Mouse (Mus musculus) 3134 (cell line): ENCODE measurements around the gene Rasgrp2.

Experiments
- DNase-seq: peaks from one replicate; pipeline ENCODE4 v3.0.0-alpha.2; 2011; ENCODE audit warnings: low spot score; ENCODE audit not compliant: insufficient read length; ENCODE audit errors: extremely low read depth

The Rasgrp2 gene

DNA sequence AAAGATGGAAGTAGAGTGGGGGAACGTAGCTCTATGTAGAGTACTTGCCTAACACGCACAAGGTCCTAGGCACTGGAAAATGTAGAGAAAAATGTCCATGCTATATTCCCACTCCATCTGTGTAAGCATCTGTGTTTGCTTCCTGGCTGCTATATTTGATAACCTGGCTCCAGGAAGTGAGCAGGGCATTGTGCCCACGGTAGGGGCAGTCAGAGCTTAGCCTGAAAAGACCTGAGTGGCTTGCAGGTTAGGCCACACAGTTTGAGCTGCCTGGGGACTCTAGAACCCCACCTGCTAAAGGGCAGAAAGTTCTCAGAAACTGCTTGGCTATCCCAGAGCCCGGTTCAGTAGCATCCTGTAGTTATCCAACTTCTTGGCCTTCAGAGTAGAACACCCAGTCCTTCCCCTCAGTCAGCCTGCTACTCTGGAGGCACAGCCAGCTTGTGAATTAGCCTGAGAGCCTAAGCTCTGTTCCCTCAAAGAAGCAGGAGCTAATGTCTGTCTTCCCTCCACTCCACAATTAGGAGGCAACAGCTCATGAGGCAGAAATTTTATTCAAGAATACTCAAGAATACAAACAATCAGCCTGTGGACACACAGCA, 16.7 kb upstream of the Rasgrp2 start:
- no peak for DNase-seq

DNA sequence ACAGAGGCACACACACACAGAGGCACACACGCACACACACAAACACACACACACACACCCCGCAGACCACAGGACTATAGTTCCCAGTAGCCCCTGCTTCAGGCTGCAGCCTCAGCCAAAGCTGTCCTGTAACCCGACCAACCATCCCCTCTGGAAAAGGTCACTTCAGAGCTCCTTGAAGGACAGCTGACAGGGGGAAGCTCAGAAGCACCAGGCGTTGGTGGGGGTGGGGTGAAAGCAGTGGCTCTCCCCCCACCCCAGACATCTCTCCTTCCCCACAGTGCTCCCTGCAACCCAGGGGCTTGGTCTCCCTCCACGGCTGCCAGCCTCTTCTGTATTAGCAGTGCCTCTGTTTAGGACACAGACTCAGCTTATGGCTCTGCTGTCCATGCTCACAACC, 15.7 kb upstream of the Rasgrp2 start:
- no peak for DNase-seq

DNA sequence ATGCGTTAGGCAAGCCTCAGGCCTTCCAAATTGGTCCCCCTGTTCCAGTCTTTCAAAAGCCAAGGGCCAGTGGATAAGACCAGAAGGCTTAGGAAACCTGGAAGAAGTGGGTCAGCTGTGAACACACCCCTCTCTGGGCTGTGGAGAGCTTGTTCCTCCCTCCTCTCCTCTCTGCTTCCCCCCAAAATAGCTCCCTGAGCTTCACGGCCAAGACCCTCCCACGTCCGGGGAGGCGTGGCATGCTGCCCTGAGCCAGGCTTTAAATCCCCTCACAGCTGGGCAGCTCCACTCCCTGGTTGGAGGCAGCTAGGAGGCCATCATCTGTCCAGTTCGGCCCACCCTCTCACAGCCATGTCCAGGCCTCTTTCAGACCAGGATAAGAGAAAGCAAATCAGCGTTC, 15.0 kb upstream of the Rasgrp2 start, which contains the start of gene Pygm:
Gene Pygm, plus strand, starts transcription at position 272 of the 400 bp plus-strand sequence.
- no peak for DNase-seq

DNA sequence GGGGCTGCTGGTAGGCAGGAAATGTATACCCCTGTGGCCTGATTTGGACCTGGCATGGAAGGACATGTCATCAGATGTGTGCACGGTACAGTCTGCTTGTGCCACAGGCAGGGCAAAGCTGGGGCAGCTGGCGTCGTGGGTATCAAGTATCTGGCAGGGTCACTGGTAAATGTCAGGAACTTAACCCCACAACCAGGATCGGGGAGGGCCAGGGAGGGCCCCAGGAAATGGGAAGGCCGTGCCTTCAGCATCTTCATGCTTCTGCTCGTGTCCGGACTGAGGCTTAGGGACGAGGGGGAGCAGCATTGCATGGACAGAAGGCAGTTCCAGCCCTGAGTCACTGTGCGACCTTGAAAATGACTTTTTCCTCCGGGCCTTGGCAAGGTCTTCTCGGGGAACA, 14.2 kb upstream of the Rasgrp2 start:
- no peak for DNase-seq

DNA sequence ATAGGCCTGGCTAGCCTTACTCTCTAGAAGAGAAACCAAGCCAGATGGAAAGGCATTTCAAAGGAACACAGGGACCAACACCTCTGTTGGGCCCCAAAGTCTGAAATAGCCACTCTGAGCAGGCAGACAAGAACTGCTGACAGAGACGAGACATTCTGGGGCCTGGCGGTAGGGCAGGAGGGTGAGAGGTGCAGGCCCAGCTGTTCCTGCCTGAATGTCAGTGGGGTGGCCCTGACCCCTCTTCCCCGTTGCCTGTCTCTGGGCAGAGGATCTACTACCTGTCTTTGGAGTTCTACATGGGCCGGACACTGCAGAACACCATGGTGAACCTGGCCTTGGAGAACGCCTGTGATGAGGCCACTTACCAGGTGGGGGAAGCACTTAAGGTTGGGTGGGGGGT, 13.7 kb upstream of the Rasgrp2 start:
- no peak for DNase-seq

DNA sequence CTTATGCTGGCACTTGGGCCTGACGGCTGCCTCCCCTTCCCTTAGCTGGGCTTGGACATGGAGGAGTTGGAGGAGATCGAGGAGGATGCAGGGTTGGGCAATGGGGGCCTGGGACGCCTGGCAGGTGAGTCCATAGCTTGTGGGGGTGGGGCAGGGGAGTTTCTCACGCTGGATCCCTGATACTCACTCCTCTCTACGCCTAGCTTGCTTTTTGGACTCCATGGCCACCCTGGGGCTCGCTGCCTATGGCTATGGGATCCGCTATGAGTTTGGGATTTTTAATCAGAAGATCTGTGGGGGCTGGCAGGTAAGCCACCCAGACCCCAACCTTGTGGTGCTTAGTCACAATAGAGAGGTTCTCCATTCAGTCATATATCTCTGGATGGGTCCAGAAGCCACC, 13.3 kb upstream of the Rasgrp2 start:
- DNase-seq = no peak

DNA sequence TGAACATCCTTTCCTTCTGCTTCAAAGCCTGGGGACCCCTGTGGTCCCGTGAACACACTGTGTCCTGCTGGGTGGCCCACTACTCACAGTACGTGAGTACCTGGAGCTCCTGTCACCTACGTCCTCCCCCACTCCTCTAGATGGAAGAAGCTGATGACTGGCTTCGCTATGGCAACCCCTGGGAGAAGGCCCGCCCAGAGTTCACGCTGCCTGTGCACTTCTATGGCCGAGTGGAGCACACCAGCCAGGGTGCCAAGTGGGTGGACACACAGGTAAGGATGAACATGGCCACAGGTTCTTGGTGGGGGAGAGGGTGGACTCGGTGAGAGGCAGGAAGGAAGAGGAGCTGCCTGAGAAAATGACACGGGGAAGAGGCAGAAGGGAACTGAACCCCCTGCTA, 12.9 kb upstream of the Rasgrp2 start:
- no peak for DNase-seq

DNA sequence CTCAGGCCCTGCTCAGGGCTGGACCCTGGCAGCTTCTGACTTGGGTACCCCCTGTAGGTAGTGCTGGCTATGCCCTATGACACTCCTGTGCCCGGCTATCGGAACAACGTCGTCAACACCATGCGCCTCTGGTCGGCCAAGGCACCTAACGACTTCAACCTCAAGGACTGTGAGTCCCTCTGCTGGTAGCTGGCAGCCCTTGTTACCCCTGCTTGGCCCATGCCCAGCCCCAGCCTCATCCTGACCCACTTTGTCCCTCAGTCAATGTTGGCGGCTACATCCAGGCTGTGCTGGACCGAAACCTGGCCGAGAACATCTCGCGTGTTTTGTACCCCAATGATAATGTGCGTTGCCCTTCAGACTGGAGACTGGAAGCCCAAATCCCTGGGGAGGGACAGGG, 11.1 kb upstream of the Rasgrp2 start:
- no peak for DNase-seq

DNA sequence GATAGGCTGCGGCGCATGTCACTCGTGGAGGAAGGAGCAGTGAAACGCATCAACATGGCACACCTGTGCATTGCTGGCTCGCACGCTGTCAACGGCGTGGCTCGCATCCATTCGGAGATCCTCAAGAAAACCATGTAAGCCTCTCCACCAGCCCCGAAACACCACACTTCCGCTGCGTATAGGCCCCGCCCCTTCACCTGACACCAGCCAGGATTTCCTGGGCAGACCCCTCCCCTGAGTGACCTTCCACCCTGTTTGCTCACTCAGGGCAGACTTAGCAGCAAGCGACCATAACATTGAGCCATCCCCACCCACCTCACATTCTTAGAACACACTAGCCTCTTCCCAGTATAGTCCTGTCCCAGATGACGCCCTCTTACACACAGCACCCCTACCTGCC, 9.3 kb upstream of the Rasgrp2 start:
- no peak for DNase-seq

DNA sequence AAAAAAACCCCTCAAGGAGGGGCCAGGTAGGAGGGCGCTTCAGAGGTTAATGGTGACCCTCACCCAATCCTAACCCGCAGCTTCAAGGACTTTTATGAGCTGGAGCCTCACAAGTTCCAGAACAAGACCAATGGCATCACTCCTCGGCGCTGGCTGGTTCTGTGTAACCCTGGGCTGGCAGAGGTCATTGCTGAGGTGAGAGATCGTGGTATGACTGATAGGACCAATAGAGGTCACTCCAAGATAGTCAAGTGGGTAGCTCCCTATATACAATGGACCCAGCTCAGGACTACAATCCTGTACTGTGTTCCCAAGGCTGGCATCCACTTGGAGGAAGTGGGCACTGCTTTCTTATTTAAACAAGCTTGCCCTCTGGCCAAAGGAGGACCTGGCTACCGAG, 8.9 kb upstream of the Rasgrp2 start:
- no peak for DNase-seq

DNA sequence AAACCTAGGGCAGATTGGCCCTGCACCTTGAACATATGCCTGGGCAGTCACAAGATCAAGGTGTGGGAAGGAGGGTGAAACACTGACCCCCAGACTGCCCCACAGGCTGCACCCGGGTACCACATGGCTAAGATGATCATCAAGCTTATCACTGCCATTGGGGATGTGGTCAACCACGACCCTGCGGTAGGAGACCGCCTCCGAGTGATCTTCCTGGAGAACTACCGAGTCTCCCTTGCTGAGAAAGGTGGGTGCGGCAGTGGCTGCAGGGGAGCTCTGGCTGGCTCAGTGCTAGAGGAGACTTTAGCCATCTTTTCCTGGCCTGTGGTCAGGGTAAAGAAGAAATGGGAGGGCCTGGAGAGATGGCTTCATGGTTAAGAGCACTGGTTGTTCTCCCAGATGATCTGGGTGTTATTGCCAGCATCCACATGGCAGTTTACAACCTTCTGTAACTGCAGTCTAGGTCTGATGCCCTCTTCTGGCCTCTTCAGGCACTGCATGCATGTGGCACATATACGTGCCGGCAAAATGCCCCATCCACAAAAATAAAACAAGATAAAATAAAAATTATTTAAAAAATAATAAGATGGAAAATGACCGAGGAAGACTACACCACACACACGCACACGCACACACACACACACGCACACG, 6.3 kb upstream of the Rasgrp2 start:
- DNase-seq = no peak

DNA sequence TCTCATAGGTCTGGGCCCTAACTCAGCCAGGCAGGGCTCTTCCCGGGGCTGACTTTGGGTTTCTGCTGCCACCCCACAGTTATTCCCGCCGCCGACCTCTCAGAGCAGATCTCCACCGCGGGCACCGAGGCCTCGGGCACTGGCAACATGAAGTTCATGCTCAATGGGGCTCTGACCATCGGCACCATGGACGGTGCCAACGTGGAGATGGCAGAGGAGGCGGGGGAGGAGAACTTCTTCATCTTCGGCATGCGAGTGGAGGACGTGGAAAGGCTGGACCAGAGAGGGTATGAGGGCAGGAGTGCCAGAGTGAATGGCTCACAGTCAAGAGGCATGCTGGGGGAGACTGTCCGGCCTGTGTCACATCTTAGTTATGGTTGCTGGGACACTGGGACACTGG, 5.5 kb upstream of the Rasgrp2 start:
- DNase-seq = no peak

DNA sequence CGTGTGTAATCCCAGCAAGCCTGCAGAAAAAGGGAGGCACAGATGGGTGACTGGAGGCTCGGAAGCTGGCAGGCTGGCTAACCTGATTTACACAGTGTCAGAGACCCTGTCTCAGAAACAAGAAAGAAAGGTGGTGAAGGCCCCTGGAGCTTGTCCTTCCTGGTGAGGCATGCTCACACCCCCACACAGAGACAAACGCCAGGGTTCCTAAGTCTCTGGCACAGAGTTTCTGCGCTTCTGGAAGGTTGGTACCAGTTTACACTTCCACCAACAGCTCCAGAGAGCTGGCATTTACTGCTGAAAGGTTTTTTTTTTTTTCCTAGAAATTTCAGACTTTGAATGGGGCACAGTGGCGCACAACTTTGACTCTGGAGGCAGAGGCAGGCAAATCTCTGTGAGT, 2.9 kb upstream of the Rasgrp2 start:
- no peak for DNase-seq

DNA sequence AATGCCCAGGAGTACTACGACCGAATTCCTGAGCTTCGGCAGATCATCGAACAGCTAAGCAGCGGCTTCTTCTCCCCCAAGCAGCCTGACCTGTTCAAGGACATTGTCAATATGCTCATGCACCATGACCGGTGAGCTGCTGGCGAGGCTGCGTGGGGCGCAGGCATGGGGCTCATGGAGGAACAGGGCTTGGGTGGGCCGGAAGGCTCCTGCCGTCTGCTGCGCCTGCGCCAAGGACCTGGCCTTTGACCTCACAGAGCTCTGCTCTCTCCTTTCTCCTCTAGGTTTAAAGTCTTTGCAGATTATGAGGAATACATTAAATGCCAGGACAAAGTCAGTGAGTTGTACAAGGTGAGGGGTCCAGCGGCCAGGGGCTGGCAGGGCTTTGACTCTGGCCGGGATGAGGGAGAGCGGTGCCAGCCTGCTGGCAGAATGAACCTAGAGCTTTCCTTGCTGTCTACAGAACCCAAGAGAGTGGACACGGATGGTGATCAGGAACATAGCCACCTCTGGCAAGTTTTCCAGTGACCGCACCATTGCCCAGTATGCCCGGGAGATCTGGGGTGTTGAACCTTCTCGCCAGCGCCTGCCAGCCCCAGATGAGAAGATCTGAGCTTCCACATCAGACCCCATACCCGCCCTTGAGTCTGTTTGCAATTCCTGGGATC, 1.4 kb upstream of the Rasgrp2 start:
- no peak for DNase-seq

DNA sequence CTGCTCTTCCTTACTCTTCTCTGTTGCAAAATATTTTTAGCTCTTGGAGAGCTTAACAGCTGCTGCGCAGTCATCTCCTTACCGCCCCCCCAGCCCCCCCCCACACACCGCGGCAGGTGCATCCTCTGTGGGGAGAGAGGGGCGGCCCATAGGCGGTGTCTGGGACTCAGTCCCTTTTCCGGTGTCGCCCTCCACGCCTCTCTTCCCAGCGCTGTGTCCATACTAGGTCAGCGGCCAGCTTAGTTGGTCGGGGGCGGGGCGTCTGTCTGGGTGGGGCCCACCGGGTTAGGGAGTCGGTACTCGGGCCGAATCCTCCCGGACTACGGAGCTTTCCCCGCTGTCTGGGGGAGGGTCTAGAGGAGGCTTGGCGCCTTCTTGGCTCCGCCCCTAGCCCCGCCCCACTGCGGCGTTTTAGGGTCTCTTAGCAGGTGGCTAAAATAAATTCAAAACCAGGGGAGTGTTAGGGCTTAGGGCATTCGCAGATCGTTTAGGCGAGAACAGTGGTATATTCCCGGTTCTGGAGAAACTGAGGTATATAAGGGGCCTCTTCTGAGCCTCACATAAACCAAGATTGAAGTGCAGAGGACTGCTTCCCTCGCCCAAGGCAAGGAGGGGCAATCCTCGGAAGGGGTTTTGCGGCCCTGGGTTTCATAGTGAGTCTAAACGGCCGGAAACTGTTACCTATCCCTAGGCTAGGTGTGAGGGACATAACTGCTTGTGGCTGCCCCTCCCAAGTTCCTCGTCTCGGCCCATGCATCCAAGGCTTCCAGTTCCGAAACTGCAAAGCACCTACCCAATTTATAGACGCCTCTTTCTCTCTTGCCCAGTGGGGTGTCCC, 474 bp upstream of the Rasgrp2 start:
- no peak for DNase-seq

DNA sequence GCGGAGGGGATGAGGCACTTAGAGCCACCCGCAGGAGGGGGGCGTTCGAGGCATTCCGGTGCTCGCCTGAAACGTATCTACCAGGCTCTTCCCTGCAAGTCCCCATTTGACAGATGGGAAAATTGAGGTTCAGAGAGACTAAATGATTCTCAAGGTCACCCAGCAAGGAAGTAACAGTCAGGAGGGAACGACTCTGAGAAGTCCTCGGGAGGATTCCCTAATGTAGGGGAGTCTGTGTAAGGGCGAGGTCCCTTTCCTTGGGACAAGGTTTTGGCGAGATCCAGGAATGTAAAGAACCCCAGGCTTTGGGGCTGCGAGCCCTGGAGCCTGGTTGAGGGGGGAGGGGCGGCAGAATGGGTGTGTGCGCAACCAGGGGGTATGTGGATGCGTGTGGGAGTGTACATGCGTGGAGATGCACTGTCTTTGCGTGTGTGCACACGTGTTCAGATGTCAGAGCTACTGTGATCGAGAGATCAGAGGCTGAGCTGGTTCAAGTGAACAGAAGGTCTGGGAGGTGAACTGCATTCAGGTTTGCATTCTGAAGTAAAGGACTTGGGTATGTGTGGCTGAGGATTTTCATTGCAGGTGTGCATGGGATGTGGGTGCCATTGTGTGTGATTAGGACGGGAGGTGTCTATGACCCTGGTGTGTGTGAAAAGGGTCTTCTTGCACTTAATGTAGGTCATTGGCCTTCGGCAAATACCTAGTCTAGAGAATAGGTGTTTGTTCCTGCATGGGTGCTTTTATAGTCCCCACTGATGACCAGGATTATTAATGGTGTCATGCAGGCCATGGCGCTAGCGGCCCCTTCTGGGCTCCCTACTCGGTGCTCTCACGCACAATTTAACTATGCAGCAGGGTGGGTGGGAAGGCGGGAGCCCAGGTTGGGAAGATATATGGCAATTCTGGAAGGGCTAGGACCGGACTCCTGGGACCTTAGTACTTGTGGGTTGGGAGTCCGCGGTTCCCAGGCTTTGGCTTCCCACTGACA, 1.3 kb downstream of the Rasgrp2 start:
- no peak for DNase-seq

DNA sequence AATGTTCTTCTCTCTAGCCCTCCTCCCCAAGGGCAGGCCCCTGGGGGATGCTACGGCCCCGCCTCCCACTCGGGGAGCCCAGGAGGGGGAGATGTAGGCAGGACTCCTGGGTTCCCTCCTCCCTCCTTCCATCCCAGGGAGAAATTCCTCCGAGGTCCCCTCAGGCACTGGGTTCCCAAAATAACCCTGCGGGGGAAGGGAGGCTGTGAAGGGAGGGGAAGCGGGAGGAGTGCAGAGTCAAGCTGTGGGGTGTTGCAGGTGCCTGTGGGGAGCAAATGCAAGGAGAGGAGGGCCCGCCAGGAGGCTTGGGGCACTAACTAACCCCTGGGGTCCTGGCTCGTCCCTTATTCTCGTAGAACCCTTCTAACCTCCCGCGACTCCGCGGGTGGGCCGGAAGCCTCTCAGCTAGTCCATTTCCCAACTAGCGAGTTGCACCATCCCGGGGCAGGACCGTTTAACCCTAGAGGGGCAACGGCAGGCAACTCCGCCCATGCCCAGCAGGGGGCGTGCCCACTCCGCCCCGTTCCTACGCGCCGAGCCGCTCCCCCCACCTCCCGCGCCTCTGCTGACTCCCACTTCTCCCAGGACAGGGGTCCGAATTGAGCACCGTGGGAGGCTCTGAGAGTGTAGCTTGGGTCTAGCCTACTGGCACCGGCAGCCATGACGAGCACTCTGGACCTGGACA, 2.1 kb downstream of the Rasgrp2 start:
- DNase-seq = no peak

DNA sequence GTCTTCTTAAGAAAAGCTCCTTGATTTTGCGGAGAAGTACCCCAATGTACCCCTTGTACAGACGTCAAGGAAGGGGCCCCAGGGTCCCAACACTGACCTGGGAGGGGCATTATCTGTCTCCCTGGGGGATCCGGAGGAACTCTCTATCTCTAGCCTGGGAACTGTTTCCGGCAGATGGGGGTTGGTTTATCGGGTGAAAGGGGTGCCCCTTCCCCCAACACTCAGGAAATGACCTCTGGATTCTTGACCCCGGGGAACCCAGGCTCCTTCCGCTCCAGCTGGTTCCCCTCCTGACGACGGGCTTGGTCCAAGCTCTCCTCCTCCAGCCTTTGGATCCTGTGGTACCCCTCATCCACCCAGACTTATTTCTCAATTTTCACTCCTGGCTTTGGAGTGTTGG, 2.8 kb downstream of the Rasgrp2 start:
- DNase-seq = no peak

DNA sequence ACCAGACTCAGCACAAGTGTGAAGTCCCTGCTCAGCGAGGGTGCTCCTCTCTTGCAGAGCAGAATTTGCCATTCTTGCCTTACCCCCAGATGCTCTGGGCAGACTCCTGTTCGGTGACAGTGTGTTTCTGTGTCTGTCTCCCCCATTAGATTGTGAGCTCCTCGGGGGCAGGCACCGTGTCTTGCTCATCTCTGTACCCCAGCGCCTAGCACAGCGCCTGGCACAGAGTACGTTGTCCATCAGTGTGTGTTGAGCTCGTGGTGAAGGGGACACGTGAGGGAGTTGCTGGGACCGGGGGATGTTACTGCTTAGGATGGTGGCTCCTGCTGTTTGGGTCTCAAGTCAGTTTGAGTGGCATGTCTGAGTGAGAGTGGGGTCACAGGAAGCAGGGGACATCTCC, 4.7 kb downstream of the Rasgrp2 start:
- DNase-seq = no peak

DNA sequence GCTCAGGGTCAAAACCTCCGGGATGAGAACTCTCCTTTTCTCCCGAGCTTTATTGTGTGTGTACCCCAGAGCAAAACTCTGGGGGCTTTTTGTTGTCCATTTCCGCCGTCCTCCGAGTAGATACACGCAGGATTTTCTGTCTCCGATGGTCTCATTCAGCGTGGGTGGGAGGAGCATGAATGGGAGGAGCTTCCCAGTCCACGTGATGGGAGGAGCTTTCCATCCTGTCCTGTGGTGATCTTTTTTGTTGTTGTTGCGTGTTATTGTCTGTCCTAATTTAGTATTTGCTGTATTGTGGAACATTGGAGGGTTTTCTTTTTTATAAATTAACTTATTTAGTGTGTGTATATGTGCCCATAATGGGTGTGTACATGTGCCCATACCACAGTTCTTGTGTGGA, 6.3 kb downstream of the Rasgrp2 start:
- no peak for DNase-seq
